ENCODE assay signal across 8 mouse cellular contexts in genomic region chr10:40713018-40713608, GRCm38 (mm10). TPM values are rescaled to one million over a fixed set of nuclear protein-coding genes. Genes with fewer than 3 reads are reported as not detected.
DNase-seq lines count a peak whose midpoint lies in the region; ATAC-seq and TF ChIP-seq lines count a peak whose summit lies in the region.

No protein-coding gene starts in this region.

- H3K4me3 ChIP-seq in kidney, adult 2 months (ENCODE audit: insufficient read depth, low read depth, low read length): no peak overlapping the region
- H3K4me3 ChIP-seq in intestine, embryonic 14.5 days (ENCODE audit: low read depth, low read length): no peak overlapping the region
- H3K4me3 ChIP-seq in midbrain, embryonic 11.5 days (ENCODE audit: low read depth, low read length): no peak overlapping the region
- no peak overlapping the region for H3K4me3 ChIP-seq in cerebellum, adult 2 months (replicated peaks; ENCODE audit: insufficient read depth, low read depth, low read length)

- H3K27me3 ChIP-seq in kidney, adult 2 months (replicated peaks; ENCODE audit: control insufficient read depth, insufficient read depth, low read length): no peaks in the 10 kb centered on the region
- no peaks in the 10 kb centered on the region for H3K27me3 ChIP-seq in intestine, embryonic 14.5 days (replicated peaks; ENCODE audit: control insufficient read depth, insufficient read depth, low read length)
- no peaks in the 10 kb centered on the region for H3K27me3 ChIP-seq in midbrain, embryonic 11.5 days (ENCODE audit: control insufficient read depth, insufficient read depth, low read length)
- no peaks in the 10 kb centered on the region for H3K27me3 ChIP-seq in cerebellum, adult 2 months (ENCODE audit: control insufficient read depth, insufficient read depth, low read length)

- H3K9me3 ChIP-seq in intestine, embryonic 14.5 days (ENCODE audit: control insufficient read depth, low read length): no peaks in the 10 kb centered on the region
- H3K9me3 ChIP-seq in midbrain, embryonic 11.5 days (ENCODE audit: control insufficient read depth, low read length): no peaks in the 10 kb centered on the region

- TF ChIP-seq POLR2A in kidney, adult 2 months (IDR thresholded peaks at IDR 0.05; ENCODE audit: low read depth, low read length): no peak
- TF ChIP-seq POLR2A in cerebellum, adult 2 months (IDR thresholded peaks at IDR 0.05; ENCODE audit: borderline replicate concordance, insufficient read depth, low read length): no peak

- whole genome bisulfite sequencing in kidney, adult 2 months: 29% methylated on average over 9 of the region's 9 CpGs
- WGBS in intestine, embryonic 14.5 days: 28% methylated on average over 9 of the region's 9 CpGs
- WGBS in midbrain, embryonic 11.5 days: 40% methylated on average over 9 of the region's 9 CpGs
- 48% methylated on average over 9 of the region's 9 CpGs for WGBS in cerebellum, adult 2 months

- H3K36me3 ChIP-seq in kidney, adult 2 months (ENCODE audit: control insufficient read depth, insufficient read depth, low read length): no peaks in the 10 kb centered on the region
- H3K36me3 ChIP-seq in intestine, embryonic 14.5 days (ENCODE audit: control insufficient read depth, insufficient read depth, low read length): no peaks in the 10 kb centered on the region
- no peaks in the 10 kb centered on the region for H3K36me3 ChIP-seq in midbrain, embryonic 11.5 days (ENCODE audit: control insufficient read depth, insufficient read depth, low read length)

- no peak overlapping the region for H3K27ac ChIP-seq in kidney, adult 2 months (ENCODE audit: insufficient read depth, low read depth, low read length)
- H3K27ac ChIP-seq in intestine, embryonic 14.5 days (ENCODE audit: low read depth): no peak overlapping the region
- H3K27ac ChIP-seq in midbrain, embryonic 11.5 days (ENCODE audit: low read depth, low read length): no peak overlapping the region
- no peak overlapping the region for H3K27ac ChIP-seq in cerebellum, adult 2 months (ENCODE audit: insufficient read depth, low read length)

- 0 out of 2 replicates have a peak overlapping the region, but pooled peaks have one; percentile 11 for H3K4me2 ChIP-seq in intestine, embryonic 14.5 days (ENCODE audit: low read length)
- no peak overlapping the region for H3K4me2 ChIP-seq in midbrain, embryonic 11.5 days

- H3K9ac ChIP-seq in intestine, embryonic 14.5 days (ENCODE audit: low read length): no peak overlapping the region
- H3K9ac ChIP-seq in midbrain, embryonic 11.5 days (ENCODE audit: low read length): no peak overlapping the region

- peak; percentile 15 for DNase-seq in kidney, adult 2 months
- no peak for DNase-seq in kidney, adult 18-20 months
- DNase-seq in ZHBTc4 (ENCODE audit: low read depth, low spot score): peak; percentile 81
- DNase-seq in intestine, embryonic 14.5 days (ENCODE audit: low spot score): no peak
- DNase-seq in midbrain, embryonic 11.5 days (ENCODE audit: low spot score, missing footprints): no peak
- DNase-seq in yolk sac, embryonic 10.5 days (ENCODE audit: low spot score): peak; percentile 87
- no peak for DNase-seq in cerebellum, adult 2 months
- no peak for DNase-seq in cerebellum, adult 18-20 months

- ATAC-seq in intestine, embryonic 14.5 days (replicated peaks; ENCODE audit: low FRiP score, low TSS enrichment, low read depth): peak; percentile 75
- ATAC-seq in midbrain, embryonic 11.5 days (ENCODE audit: low FRiP score): peak; percentile 82

- TF ChIP-seq CTCF in kidney, adult 2 months (conservative IDR thresholded peaks at IDR 0.05; ENCODE audit: insufficient read depth, insufficient read length, low read depth, low read length): no peak
- no peak for TF ChIP-seq CTCF in cerebellum, adult 2 months (IDR thresholded peaks at IDR 0.05; ENCODE audit: borderline replicate concordance, insufficient read depth, low read depth, low read length)

- H3K4me1 ChIP-seq in kidney, adult 2 months (ENCODE audit: control insufficient read depth, insufficient read depth, low read length): no peaks in the 10 kb centered on the region
- H3K4me1 ChIP-seq in intestine, embryonic 14.5 days (replicated peaks; ENCODE audit: control insufficient read depth, insufficient read depth, low read length): peaks cover 17% of the 10 kb centered on the region
- peaks cover 2% of the 10 kb centered on the region; the same call in 1 of the 2 replicates for H3K4me1 ChIP-seq in midbrain, embryonic 11.5 days (ENCODE audit: control insufficient read depth, insufficient read depth, low read length)
- no peaks in the 10 kb centered on the region for H3K4me1 ChIP-seq in cerebellum, adult 2 months (ENCODE audit: control insufficient read depth, insufficient read depth, low read length)

RNA-seq across cellular contexts. Expression of gene Mettl24, which starts 30.0 kb away (rescaled TPM):
- 1.6 and 2.1 TPM in 2 replicates for polyA plus RNA-seq in kidney, adult 2 months (2012; rRNA removed)
- 4.2 and 4.5 TPM in 2 replicates for polyA plus RNA-seq in intestine, embryonic 14.5 days (2014; fragmentation: Nextera tagmentation; extraction: Ambion mirVana)
- 0.53 and 0.65 TPM in 2 replicates for polyA plus RNA-seq in midbrain, embryonic 11.5 days (2014; fragmentation: Nextera tagmentation; extraction: Ambion mirVana)
- polyA plus RNA-seq in cerebellum, adult 2 months (2012; rRNA removed): 0.62 and 0.76 TPM in 2 replicates

Comparison
In these comparisons a context has a peak if more than half of its experiments do, and no peak if none do; other contexts are left out.
1. DNase-seq: peak in kidney, adult 2 months (single experiment), ZHBTc4 (single experiment) and yolk sac, embryonic 10.5 days (single experiment); none in kidney, adult 18-20 months (single experiment), intestine, embryonic 14.5 days (single experiment), midbrain, embryonic 11.5 days (single experiment), cerebellum, adult 2 months (0 of 2) and cerebellum, adult 18-20 months (0 of 2).